Mouse (Mus musculus) midbrain, embryonic 13.5 days (tissue): Measurements from ENCODE around the gene Blvrb. TPM values are rescaled to one million over a fixed set of nuclear protein-coding genes. Genes with fewer than 3 reads are reported as not detected.
A peak's percentile ranks its signal among the peaks of the same experiment; 100 is the strongest.

Experiments used
- ATAC-seq: fragments of 200-750 bp; cut with Nextera tagmentation; 2 replicates; pipeline ENCODE4 v1.8.0; 2017; ENCODE audit warnings: mild to moderate bottlenecking, moderate TSS enrichment, moderate library complexity
- H3K27ac ChIP-seq: fragments of 300-500 bp; sonication (generic); 2 replicates; pipeline ENCODE4 v1.5.1; 2015; ENCODE audit warnings: inconsistent platforms, mild to moderate bottlenecking, moderate library complexity
- H3K27me3 ChIP-seq: fragments of 300-500 bp; sonication (generic); 2 replicates; pipeline ENCODE4 v1.6.1; 2015; ENCODE audit warnings: mild to moderate bottlenecking, inconsistent platforms
- H3K36me3 ChIP-seq: fragments of 300-500 bp; sonication (generic); 2 replicates; pipeline ENCODE4 v1.6.1; 2015; ENCODE audit warnings: mild to moderate bottlenecking, inconsistent platforms
- H3K4me1 ChIP-seq: fragments of 300-500 bp; sonication (generic); replicated peaks from 2 replicates; pipeline ENCODE4 v1.6.1; 2015; ENCODE audit warnings: inconsistent platforms
- H3K4me2 ChIP-seq: fragments of 300-500 bp; sonication (generic); replicated peaks from 2 replicates; pipeline ENCODE4 v1.6.1; 2015; ENCODE audit warnings: moderate library complexity, mild to moderate bottlenecking, inconsistent platforms
- H3K4me3 ChIP-seq: fragments of 300-500 bp; sonication (generic); replicated peaks from 2 replicates; pipeline ENCODE4 v1.5.1; 2015; ENCODE audit warnings: mild to moderate bottlenecking, inconsistent platforms
- H3K9ac ChIP-seq: fragments of 300-500 bp; sonication (generic); replicated peaks from 2 replicates; pipeline ENCODE4 v1.6.1; 2015; ENCODE audit warnings: mild to moderate bottlenecking, inconsistent platforms
- H3K9me3 ChIP-seq: fragments of 300-500 bp; sonication (generic); 2 replicates; pipeline ENCODE4 v1.6.1; 2016; ENCODE audit warnings: mild to moderate bottlenecking, inconsistent platforms
- WGBS: fragments of 180-500 bp; shearing (Covaris S2); methylation state at CpG from one replicate; pipeline ENCODE4 v1.1.7; 2015; 5-methylcytosine and 5-hydroxymethylcytosine counted together
- polyA plus RNA-seq: library from polyadenylated mRNA; unstranded; fragments of >200 nt; fragmentation: Nextera tagmentation; extraction: Ambion mirVana; gene quantifications from 2 replicates; pipeline ENCODE4 v1.2.1, GENCODE M21; 2015

Gene Blvrb
- polyA plus RNA-seq, 1 experiment from 2014 or later, result 16.1 TPM

GRCm38 (mm10) chr7:27427387-27427786, 20.4 kb upstream of the Blvrb start:
- no peak for ATAC-seq
- Histone ChIP-seq H3K9me3 (0 out of 2 replicates have a peak, but pooled peaks cover 5% of the 10 kb centered on the region), H3K4me1 (no peaks in the 10 kb centered on the region), H3K27ac (no peak overlapping the region), H3K27me3 (peaks cover 5% of the 10 kb centered on the region; the same call in 1 of the 2 replicates), H3K4me2 (no peak overlapping the region), H3K4me3 (no peak overlapping the region), H3K9ac (no peak overlapping the region), H3K36me3 (no peaks in the 10 kb centered on the region)
- WGBS, result 88% methylated on average over 1 of the region's 1 CpGs

DNA sequence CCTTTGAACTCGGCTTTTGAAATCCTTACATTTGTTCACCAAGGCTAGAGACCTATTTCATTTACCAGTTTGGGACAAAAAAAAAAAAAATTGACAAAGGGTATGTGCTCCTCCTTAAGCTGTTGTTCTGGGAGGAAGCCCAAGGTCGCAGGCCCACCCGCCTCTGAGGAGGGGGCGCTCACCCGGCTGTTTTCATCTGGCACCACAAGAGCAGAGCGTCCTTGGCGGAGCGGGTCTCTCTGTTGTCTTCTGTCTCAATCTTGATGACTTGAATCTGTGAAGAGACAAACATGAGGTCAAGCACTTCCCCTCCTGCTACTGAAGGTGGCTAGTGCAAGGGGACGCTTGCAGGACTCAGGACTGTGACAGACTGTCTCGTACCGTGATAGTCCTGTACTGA, 19.8 kb upstream of the Blvrb start:
- Histone ChIP-seq H3K9ac (no peak overlapping the region), H3K4me1 (no peaks in the 10 kb centered on the region), H3K4me2 (no peak overlapping the region), H3K27ac (no peak overlapping the region), H3K27me3 (peaks cover 8% of the 10 kb centered on the region; the same call in 1 of the 2 replicates), H3K36me3 (no peaks in the 10 kb centered on the region), H3K4me3 (no peak overlapping the region), H3K9me3 (0 out of 2 replicates have a peak, but pooled peaks cover 5% of the 10 kb centered on the region)
- WGBS, result 87% methylated on average over 11 of the region's 11 CpGs
- ATAC-seq, result no peak

DNA sequence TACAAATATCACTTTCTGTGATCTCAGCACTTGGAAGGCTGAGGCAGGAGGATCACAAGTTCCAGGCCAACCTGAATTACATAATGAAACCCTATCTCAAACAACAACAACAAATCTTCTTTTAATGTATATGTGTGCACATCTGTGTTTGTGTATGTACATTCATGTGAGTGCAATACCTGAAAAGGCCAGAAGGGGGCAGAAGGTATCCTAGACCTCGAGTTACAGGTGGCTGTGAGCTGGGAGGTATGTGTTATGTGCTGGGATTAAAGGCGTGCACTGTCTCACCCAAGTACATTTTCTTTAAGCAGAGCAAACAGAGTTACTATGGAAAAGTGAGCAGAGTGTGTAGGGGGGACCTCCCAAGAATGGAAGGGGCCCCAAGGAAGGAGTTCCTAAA, 18.6 kb upstream of the Blvrb start:
- Histone ChIP-seq H3K27me3 (peaks cover 17% of the 10 kb centered on the region), H3K9ac (no peak overlapping the region), H3K4me3 (no peak overlapping the region), H3K4me2 (no peak overlapping the region), H3K27ac (no peak overlapping the region), H3K36me3 (no peaks in the 10 kb centered on the region), H3K4me1 (no peaks in the 10 kb centered on the region), H3K9me3 (0 out of 2 replicates have a peak, but pooled peaks cover 5% of the 10 kb centered on the region)
- WGBS, result 66% methylated on average over 2 of the region's 2 CpGs
- no peak for ATAC-seq

GRCm38 (mm10) chr7:27433349-27433748, 14.4 kb upstream of the Blvrb start:
- H3K27me3 ChIP-seq, result peaks cover 26% of the 10 kb centered on the region
- H3K4me1 ChIP-seq, result no peaks in the 10 kb centered on the region
- 0 out of 2 replicates have a peak, but pooled peaks cover 9% of the 10 kb centered on the region for H3K9me3 ChIP-seq
- H3K36me3 ChIP-seq, result peaks cover 4% of the 10 kb centered on the region; the same call in 1 of the 2 replicates
- no peak overlapping the region for H3K27ac ChIP-seq
- no peak overlapping the region for H3K4me3 ChIP-seq
- no peak for ATAC-seq
- H3K9ac ChIP-seq, result no peak overlapping the region
- no peak overlapping the region for H3K4me2 ChIP-seq
- 31% methylated on average over 10 of the region's 10 CpGs for WGBS

DNA sequence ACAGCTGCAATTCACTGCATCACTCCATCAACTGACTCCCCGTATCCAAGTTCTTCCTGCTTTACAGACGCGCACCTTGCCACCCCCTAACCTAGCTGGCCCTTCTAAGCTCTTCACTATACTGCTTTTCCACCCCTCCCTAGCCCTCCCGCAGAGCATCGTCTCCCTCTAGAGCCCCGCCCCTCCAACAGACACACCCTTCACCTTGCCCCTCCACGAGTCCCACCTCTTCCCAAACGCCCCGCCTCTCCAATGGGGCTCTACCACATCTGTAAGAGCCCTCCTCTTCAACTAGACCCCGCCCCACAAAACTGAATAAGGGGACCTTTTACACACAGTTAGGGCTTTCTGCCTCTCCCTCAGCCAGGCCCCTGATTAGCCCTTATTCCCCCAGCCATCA, 14.0 kb upstream of the Blvrb start:
- no peak overlapping the region for H3K27ac ChIP-seq
- H3K4me1 ChIP-seq, result no peaks in the 10 kb centered on the region
- ATAC-seq, result no peak
- no peak overlapping the region for H3K4me3 ChIP-seq
- peaks cover 4% of the 10 kb centered on the region; the same call in 1 of the 2 replicates for H3K36me3 ChIP-seq
- H3K27me3 ChIP-seq, result peaks cover 26% of the 10 kb centered on the region
- H3K9ac ChIP-seq, result no peak overlapping the region
- no peak overlapping the region for H3K4me2 ChIP-seq
- H3K9me3 ChIP-seq, result 0 out of 2 replicates have a peak, but pooled peaks cover 9% of the 10 kb centered on the region
- WGBS, result 14% methylated on average over 10 of the region's 10 CpGs

DNA sequence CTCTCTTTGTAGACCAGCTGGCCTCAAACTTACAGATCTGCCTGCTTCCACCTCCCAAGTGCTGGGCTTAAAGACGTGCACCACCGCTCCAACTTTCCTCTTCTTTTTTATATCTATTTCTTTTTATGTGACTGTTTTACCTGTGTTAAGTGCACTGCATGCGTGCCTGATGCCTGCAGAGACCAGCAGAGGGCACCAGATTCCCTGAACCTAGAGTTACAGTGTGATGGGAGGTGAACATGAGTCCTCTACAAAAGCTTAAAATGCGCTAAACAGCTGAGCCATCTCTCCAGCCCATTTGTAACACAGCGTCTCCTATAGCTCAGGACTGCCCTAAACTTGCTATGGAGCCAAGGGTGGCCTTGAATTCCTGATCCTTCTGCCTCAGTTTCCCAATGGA, 10.2 kb upstream of the Blvrb start:
- Histone ChIP-seq H3K27ac (no peak overlapping the region), H3K4me1 (no peaks in the 10 kb centered on the region), H3K4me3 (no peak overlapping the region), H3K27me3 (peaks cover 28% of the 10 kb centered on the region), H3K4me2 (no peak overlapping the region), H3K9ac (no peak overlapping the region), H3K36me3 (peaks cover 12% of the 10 kb centered on the region), H3K9me3 (0 out of 2 replicates have a peak, but pooled peaks cover 11% of the 10 kb centered on the region)
- 60% methylated on average over 5 of the region's 5 CpGs for WGBS
- no peak for ATAC-seq

GRCm38 (mm10) chr7:27440014-27440413, 7.8 kb upstream of the Blvrb start:
- no peak overlapping the region for H3K4me2 ChIP-seq
- no peak overlapping the region for H3K27ac ChIP-seq
- H3K9ac ChIP-seq, result no peak overlapping the region
- H3K4me3 ChIP-seq, result no peak overlapping the region
- no peaks in the 10 kb centered on the region for H3K4me1 ChIP-seq
- H3K9me3 ChIP-seq, result 0 out of 2 replicates have a peak, but pooled peaks cover 7% of the 10 kb centered on the region
- ATAC-seq, result no peak
- WGBS, result 79% methylated on average over 4 of the region's 4 CpGs
- H3K36me3 ChIP-seq, result peaks cover 12% of the 10 kb centered on the region
- peaks cover 18% of the 10 kb centered on the region for H3K27me3 ChIP-seq

DNA sequence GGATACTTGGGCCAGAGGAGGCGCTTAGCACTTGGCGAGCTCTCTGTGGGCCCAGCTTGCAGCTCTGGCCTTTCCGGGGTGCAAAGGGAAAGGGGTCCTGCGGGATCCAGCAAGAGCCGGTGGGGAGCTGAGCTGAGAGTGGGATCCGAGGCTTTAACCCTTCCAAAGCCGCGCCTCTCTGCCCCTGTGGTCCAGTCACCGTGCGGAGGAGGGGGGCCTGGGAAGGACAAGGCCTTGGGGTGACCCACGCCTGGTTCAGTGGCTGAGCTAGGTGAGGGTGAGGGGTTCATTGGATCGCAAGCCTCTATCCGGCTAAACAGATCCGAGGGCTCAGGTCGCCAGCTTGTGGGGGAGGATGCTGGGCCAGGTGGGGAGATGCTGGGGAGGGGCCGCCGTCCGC, 1.7 kb upstream of the Blvrb start:
- Histone ChIP-seq H3K4me2 (peak overlapping the region; percentile 80), H3K9ac (peak overlapping the region; percentile 81), H3K36me3 (peaks cover 4% of the 10 kb centered on the region; the same call in 1 of the 2 replicates), H3K4me3 (peak overlapping the region; percentile 63), H3K27me3 (peaks cover 29% of the 10 kb centered on the region), H3K9me3 (no peaks in the 10 kb centered on the region), H3K4me1 (peaks cover 22% of the 10 kb centered on the region), H3K27ac (peak overlapping the region; percentile 54)
- peak; percentile 10 for ATAC-seq
- 2% methylated on average over 18 of the region's 18 CpGs for WGBS

DNA sequence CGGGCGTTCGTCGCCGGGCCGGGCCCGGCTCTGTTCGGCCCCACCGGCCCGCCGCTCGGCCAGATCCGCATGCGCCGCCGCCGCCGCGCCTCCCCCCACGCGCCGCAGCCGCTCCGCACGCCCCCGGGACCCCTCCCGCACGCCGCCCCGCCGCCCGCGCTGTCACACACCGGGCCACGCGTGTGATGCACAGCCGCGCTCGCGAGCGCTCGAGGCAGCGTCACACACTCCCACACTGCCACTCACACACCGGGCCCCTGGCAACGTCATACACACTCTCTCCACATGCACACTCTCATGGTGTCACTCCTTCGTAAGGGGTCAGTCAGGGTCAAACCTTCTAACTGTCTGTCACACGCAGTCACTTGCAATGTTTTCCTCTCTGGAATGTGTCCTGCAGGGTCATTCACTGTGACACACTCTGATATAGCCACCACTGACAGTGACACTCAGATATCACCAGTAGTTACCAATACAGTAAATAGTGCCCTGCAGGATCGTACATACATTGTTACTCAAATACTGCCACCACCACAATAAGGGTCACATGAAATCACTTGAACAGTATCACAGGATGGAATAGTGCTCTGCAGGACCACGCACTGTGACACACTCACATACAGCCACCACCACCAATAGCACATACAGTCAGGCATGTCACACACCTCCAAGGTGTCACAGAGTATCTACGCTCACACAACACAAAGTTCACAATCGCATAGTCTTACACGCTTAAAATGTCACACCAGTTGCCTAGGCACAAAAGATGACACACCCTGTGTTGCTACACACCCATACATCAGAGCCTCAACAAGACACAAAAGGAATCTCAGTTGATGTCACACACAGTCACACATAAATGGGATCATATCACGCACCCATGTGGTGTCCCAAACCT, 1.0 kb upstream of the Blvrb start:
- peak; percentile 70 for ATAC-seq
- Histone ChIP-seq H3K9ac (peak overlapping the region; percentile 81), H3K4me2 (peak overlapping the region; percentile 80), H3K4me3 (peak overlapping the region; percentile 63), H3K9me3 (no peaks in the 10 kb centered on the region), H3K4me1 (peaks cover 22% of the 10 kb centered on the region), H3K36me3 (no peaks in the 10 kb centered on the region), H3K27me3 (peaks cover 28% of the 10 kb centered on the region), H3K27ac (peak overlapping the region; percentile 54)
- 15% methylated on average over 23 of the region's 53 CpGs for WGBS

GRCm38 (mm10) chr7:27448421-27449206, 836 bp downstream of the Blvrb start:
- WGBS, result 57% methylated on average over 15 of the region's 15 CpGs
- H3K4me3 ChIP-seq, result peak overlapping the region; percentile 63
- ATAC-seq, result no peak
- no peak overlapping the region for H3K27ac ChIP-seq
- H3K4me1 ChIP-seq, result peaks cover 22% of the 10 kb centered on the region
- peaks cover 25% of the 10 kb centered on the region for H3K27me3 ChIP-seq
- H3K4me2 ChIP-seq, result peak overlapping the region; percentile 80
- no peaks in the 10 kb centered on the region for H3K36me3 ChIP-seq
- peak overlapping the region; percentile 54; the same call in 1 of the 2 replicates for H3K9ac ChIP-seq
- no peaks in the 10 kb centered on the region for H3K9me3 ChIP-seq

- Histone ChIP-seq H3K4me2 (no peak overlapping the region), H3K9ac (no peak overlapping the region), H3K4me3 (no peak overlapping the region), H3K27me3 (peaks cover 22% of the 10 kb centered on the region), H3K4me1 (peaks cover 22% of the 10 kb centered on the region), H3K27ac (no peak overlapping the region), H3K9me3 (no peaks in the 10 kb centered on the region), H3K36me3 (no peaks in the 10 kb centered on the region)
- WGBS, result 62% methylated on average over 10 of the region's 10 CpGs
- no peak for ATAC-seq
Measured at GRCm38 (mm10) chr7:27449256-27449862, 1.6 kb downstream of the Blvrb start.
